Mouse (Mus musculus): ENCODE data around the gene Xrcc5.

GRCm38 (mm10) chr1:72306241-72306640, 980 bp upstream of the Xrcc5 start:
- TF ChIP-seq POLR2A (IDR thresholded peaks at IDR 0.05; ENCODE audit: borderline replicate concordance, extremely low read depth, insufficient read depth, insufficient read length, poor library complexity, severe bottlenecking) (no peak), CTCF (IDR thresholded peaks at IDR 0.05; ENCODE audit: borderline replicate concordance, extremely low read depth, insufficient read depth, insufficient read length) (no peak)

Data from brain, embryonic 14.5 days (tissue).